Mouse (Mus musculus) testis, postnatal 10 days (tissue): ENCODE measurements around the gene Nab1.

ENCODE experiments used
- DNase-seq: peaks from one replicate; pipeline ENCODE4 v3.0.0; 2021; ENCODE audit warnings: low spot score

The Nab1 gene

GRCm38 (mm10) chr1:52470811-52471489 is 29.5 kb downstream of the Nab1 start:
- DNase-seq = no peak

GRCm38 (mm10) chr1:52470326-52470725 is 30.2 kb downstream of the Nab1 start:
- no peak for DNase-seq

GRCm38 (mm10) chr1:52466518-52467120 is 33.9 kb downstream of the Nab1 start:
- no peak for DNase-seq

- no peak for DNase-seq
Observed at GRCm38 (mm10) chr1:52465830-52466229, 34.6 kb downstream of the Nab1 start.

GRCm38 (mm10) chr1:52465264-52465663 is 35.2 kb downstream of the Nab1 start:
- DNase-seq = no peak

- DNase-seq = no peak
Observed at GRCm38 (mm10) chr1:52463305-52463704, 37.2 kb downstream of the Nab1 start.

- no peak for DNase-seq
Observed at GRCm38 (mm10) chr1:52456571-52456970, 43.9 kb downstream of the Nab1 start.

- DNase-seq = no peak
Observed at GRCm38 (mm10) chr1:52454509-52455001, 45.9 kb downstream of the Nab1 start.

GRCm38 (mm10) chr1:52451360-52451759 is 49.1 kb downstream of the Nab1 start:
- no peak for DNase-seq

- no peak for DNase-seq
Observed at GRCm38 (mm10) chr1:52435856-52436255, 64.6 kb downstream of the Nab1 start.

- DNase-seq = no peak
Observed at GRCm38 (mm10) chr1:52434085-52434484, 66.4 kb downstream of the Nab1 start.

GRCm38 (mm10) chr1:52431806-52432205 is 68.7 kb downstream of the Nab1 start:
- DNase-seq = no peak

- DNase-seq = no peak
Observed at GRCm38 (mm10) chr1:52430606-52431005, 69.9 kb downstream of the Nab1 start.

- DNase-seq = no peak
Observed at GRCm38 (mm10) chr1:52430116-52430515, 70.4 kb downstream of the Nab1 start.

- DNase-seq = no peak
Observed at GRCm38 (mm10) chr1:52427841-52428464, 72.5 kb downstream of the Nab1 start.

GRCm38 (mm10) chr1:52423846-52424245 is 76.6 kb downstream of the Nab1 start:
- DNase-seq = no peak

GRCm38 (mm10) chr1:52423057-52423456 is 77.4 kb downstream of the Nab1 start:
- no peak for DNase-seq

GRCm38 (mm10) chr1:52422137-52422536 is 78.3 kb downstream of the Nab1 start:
- no peak for DNase-seq

GRCm38 (mm10) chr1:52421623-52422022 is 78.9 kb downstream of the Nab1 start:
- DNase-seq = no peak

GRCm38 (mm10) chr1:52419088-52419819 is 81.2 kb downstream of the Nab1 start:
- no peak for DNase-seq
